Mouse (Mus musculus) liver, embryonic 14.5 days (tissue): Measurements from ENCODE around the gene Ralb. TPM values are rescaled to one million over a fixed set of nuclear protein-coding genes. Genes with fewer than 3 reads are reported as not detected.

ENCODE experiments used
- ATAC-seq: fragments of 200-750 bp; cut with Nextera tagmentation; 2 replicates; pipeline ENCODE4 v1.8.0; 2017; ENCODE audit warnings: moderate number of reproducible peaks, mild to moderate bottlenecking, moderate library complexity; ENCODE audit not compliant: insufficient read depth
- DNase-seq, 3 experiments: peaks; one replicate each; pipeline ENCODE4 v3.0.0-alpha.2; 2012 to 2013; ENCODE audit warnings: low read depth in 3 of 3, low spot score in 3 of 3
- H3K27ac ChIP-seq: fragments of 300-500 bp; sonication (generic); 2 replicates; pipeline ENCODE4 v1.5.1; 2014; ENCODE audit warnings: moderate library complexity, mild to moderate bottlenecking, control low read depth, inconsistent platforms
- H3K27me3 ChIP-seq: fragments of 300-500 bp; sonication (generic); 2 replicates; pipeline ENCODE4 v1.6.1; 2014; ENCODE audit warnings: mild to moderate bottlenecking, low read length, moderate library complexity; ENCODE audit not compliant: control insufficient read depth, insufficient read depth
- H3K36me3 ChIP-seq: fragments of 300-500 bp; sonication (generic); replicated peaks from 2 replicates; pipeline ENCODE4 v1.6.1; 2014; ENCODE audit warnings: low read depth; ENCODE audit not compliant: control insufficient read depth, insufficient read depth
- H3K4me1 ChIP-seq, 2 experiments: fragments of 200-500 bp in 1 of 2; fragments of 300-500 bp in 1 of 2; sonication (generic) in 1 of 2; replicated peaks; 2 replicates each; pipeline ENCODE4 v1.6.1; 2012 to 2014; ENCODE audit warnings: antibody characterized with exemption in 1 of 2, inconsistent platforms in 1 of 2, low read length in 1 of 2; ENCODE audit not compliant: control insufficient read depth in 2 of 2, insufficient read depth in 2 of 2
- H3K4me2 ChIP-seq: fragments of 300-500 bp; sonication (generic); 2 replicates; pipeline ENCODE4 v1.6.1; 2014; ENCODE audit warnings: low read depth, mild to moderate bottlenecking, control low read depth, moderate library complexity
- H3K4me3 ChIP-seq, 2 experiments: fragments of 200-500 bp in 1 of 2; fragments of 300-500 bp in 1 of 2; sonication (generic) in 1 of 2; 2 replicates each; pipeline ENCODE4 v1.5.1; 2012 to 2014; ENCODE audit warnings: low read depth in 2 of 2, low read length in 2 of 2, mild to moderate bottlenecking in 2 of 2, control low read depth in 1 of 2, inconsistent platforms in 1 of 2, moderate library complexity in 1 of 2; ENCODE audit not compliant: insufficient read depth in 1 of 2
- H3K9ac ChIP-seq: fragments of 300-500 bp; sonication (generic); replicated peaks from 2 replicates; pipeline ENCODE4 v1.6.1; 2014; ENCODE audit warnings: mild to moderate bottlenecking, control low read depth, moderate library complexity
- H3K9me3 ChIP-seq: fragments of 300-500 bp; sonication (generic); 2 replicates; pipeline ENCODE4 v1.6.1; 2016; ENCODE audit warnings: low read length, mixed read lengths; ENCODE audit not compliant: control insufficient read depth
- CTCF ChIP-seq: IDR thresholded peaks from 2 replicates; pipeline ENCODE4 v1.5.1; 2016; ENCODE audit warnings: antibody characterized with exemption, low read depth, control low read depth
- EP300 ChIP-seq: IDR thresholded peaks from 2 replicates; pipeline ENCODE4 v1.6.1; 2016; ENCODE audit warnings: antibody characterized with exemption, low read depth
- WGBS: fragments of 180-500 bp; shearing (Covaris S2); extraction: QIAGEN DNeasy Blood & Tissue Kit; methylation state at CpG from one replicate; pipeline ENCODE4 v1.1.7; 2014; ENCODE audit not compliant: insufficient replicate concordance; 5-methylcytosine and 5-hydroxymethylcytosine counted together
- polyA plus RNA-seq, 2 experiments: library from polyadenylated mRNA; depleted of rRNA in 1 of 2; stranded (reverse) in 1 of 2; unstranded in 1 of 2; fragments of >200 nt; fragmentation: Nextera tagmentation in 1 of 2; extraction: Ambion mirVana in 1 of 2; gene quantifications; 2 replicates each; pipeline versions ENCODE4 v1.2.1 to v1.2.3; 2012 to 2014

The Ralb gene
- polyA plus RNA-seq, 2 experiments, result 11.6 to 25.7 TPM

DNA sequence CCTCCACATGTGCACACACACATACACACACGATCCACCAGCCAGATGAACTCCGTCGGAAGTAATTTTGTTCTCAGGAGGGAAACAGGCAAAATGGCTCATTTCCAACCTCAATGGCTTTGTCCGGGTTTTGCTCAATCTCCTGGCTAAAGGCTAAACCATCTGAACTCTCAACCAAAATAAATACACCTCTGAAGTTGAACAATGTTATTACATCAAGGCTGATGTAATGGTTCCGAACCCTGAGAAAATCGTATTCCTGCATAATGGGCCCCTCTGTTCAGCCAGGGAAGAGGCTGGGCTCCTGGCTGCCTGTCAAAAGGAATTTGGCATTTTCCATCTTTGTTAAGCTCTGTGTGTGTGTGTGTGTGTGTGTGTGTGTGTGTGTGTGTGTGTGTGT is 67.2 kb downstream of the Ralb start:
- Histone ChIP-seq H3K27ac (no peak overlapping the region), H3K9ac (no peak overlapping the region), H3K9me3 (no peaks in the 10 kb centered on the region), H3K4me2 (no peak overlapping the region), H3K27me3 (no peaks in the 10 kb centered on the region), H3K36me3 (no peaks in the 10 kb centered on the region), H3K4me1 (no peaks in the 10 kb centered on the region), H3K4me3 (no peak overlapping the region)
- ATAC-seq, result no peak
- no peak for DNase-seq
- WGBS, result 61% methylated on average over 6 of the region's 6 CpGs
- TF ChIP-seq EP300 (no peak), CTCF (no peak)

DNA sequence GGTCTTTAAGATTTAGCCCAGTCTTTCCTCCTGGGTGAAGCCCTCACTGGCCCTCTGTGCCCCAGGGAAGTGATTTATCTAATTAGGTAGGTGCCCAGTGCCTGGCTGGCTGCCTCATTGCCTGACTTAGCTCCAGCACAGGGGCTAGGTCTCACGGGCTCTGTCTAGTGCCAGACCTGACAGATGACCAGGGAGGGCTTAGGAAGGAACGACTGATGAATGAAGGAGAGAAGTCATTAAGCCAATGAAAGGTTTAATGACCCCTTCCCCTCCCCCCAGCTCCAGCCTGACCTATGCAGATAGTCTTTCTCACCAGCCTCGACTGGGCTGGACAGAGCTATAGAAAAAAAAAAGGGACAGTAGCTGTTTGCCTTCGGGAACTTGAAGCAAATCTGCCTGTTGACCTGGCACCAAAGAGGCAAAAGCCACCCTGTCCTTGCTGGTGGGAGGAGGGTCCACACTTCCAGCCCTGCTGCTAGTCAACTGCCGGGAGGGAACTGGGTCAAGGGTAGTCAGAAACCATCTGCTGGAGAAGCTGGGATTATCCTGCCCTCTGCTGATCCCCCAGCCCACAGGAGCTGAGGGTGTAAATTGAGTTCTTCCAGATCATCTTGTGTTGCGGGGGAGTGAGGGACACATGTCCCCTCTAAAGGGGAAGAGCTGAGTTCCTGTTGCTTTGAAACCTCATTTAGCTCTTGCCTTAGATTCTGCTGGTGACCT is 80.3 kb downstream of the Ralb start:
- WGBS, result 12% methylated on average over 6 of the region's 6 CpGs

DNA sequence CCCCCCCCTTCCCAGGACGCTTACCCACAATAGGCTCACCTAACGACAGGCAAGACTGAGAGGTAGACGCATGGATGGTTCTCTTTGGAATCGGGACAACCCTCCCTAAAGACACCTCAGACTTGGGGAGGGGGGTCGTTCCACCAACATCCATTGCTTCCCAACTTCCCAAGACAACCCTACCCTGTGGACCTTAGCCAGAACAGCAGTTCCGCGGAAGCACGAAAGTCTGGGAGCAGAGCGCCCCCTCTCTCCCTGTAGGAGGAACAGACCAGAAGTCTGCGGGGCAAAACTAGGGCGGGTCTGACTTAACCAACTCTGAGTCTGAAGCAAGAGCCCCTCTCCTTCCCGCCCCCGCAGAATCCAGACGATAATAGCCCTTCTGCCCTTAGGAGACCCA is 81.1 kb downstream of the Ralb start:
- Histone ChIP-seq H3K9me3 (no peaks in the 10 kb centered on the region), H3K36me3 (no peaks in the 10 kb centered on the region), H3K4me2 (no peak overlapping the region), H3K9ac (no peak overlapping the region), H3K27me3 (peaks cover 55% of the 10 kb centered on the region), H3K4me1 (no peaks in the 10 kb centered on the region), H3K27ac (no peak overlapping the region), H3K4me3 (no peak overlapping the region)
- TF ChIP-seq EP300, result no peak
- peak; percentile 52 for TF ChIP-seq CTCF
- no peak for DNase-seq
- ATAC-seq, result no peak
- WGBS, result 6% methylated on average over 13 of the region's 14 CpGs

More for the DNA sequence above, 80.3 kb downstream of the Ralb start:
- Histone ChIP-seq H3K36me3 (no peaks in the 10 kb centered on the region), H3K27me3 (peaks cover 47% of the 10 kb centered on the region), H3K9me3 (no peaks in the 10 kb centered on the region), H3K4me2 (no peak overlapping the region), H3K9ac (no peak overlapping the region), H3K4me3 (no peak overlapping the region), H3K27ac (no peak overlapping the region), H3K4me1 (no peaks in the 10 kb centered on the region)
- TF ChIP-seq CTCF (no peak), EP300 (no peak)
- DNase-seq (no peak), ATAC-seq (no peak)

GRCm38 (mm10) chr1:119422460-119423015 is 82.1 kb downstream of the Ralb start:
- 1% methylated on average over 30 of the region's 32 CpGs for WGBS
- H3K4me3 ChIP-seq, result peak overlapping the region in 1 of 2 experiments; percentile 47; a peak in 2 of 4 replicates
- no peak for DNase-seq
- no peaks in the 10 kb centered on the region for H3K9me3 ChIP-seq
- peaks cover 56% of the 10 kb centered on the region for H3K27me3 ChIP-seq
- no peaks in the 10 kb centered on the region for H3K36me3 ChIP-seq
- no peaks in the 10 kb centered on the region for H3K4me1 ChIP-seq
- no peak for TF ChIP-seq CTCF
- TF ChIP-seq EP300, result no peak
- no peak overlapping the region for H3K9ac ChIP-seq
- no peak for ATAC-seq
- peak overlapping the region; percentile 64 for H3K4me2 ChIP-seq
- H3K27ac ChIP-seq, result no peak overlapping the region

DNA sequence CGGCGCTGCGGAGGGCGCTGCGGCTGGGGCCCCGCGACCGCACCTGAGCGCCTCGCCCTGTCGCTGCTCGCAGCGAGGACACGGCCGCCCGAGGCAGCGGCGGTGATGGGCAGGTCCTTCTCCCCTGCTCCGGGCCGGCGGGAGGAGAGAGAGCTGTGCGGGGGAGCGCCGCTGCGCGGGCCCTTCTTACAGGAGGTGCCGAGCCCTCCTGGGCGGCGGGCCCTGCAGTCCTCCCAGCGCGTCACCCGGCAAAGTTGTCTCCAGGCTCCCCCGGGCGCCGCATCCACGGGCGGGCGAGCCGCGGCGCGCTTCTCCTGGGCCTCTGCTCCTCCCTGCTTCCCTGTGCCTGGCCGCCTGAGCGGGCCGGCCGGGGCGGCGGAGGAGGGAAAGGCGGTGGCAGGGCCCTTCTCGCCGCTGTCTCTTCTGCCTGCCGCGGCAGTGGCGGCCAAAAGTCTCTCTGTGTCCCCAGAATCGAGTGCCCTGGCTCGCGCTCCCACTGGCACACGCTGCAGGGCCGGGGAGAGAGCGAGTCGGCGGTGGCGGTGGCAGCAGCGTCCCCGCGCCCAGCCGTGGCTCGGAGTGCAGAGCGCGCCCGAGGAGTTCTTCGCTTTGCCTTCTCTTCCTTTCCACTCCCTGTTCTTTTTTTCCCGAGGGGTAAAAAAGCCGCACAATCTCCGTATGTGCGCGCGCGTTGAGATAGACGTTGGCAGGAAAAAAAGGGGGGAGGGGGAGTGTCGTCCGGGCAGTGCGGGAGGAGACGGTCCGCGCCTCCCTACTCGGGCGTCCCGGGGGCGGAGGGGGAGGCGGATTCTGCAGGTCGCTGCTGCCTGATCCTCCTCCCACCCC is 82.8 kb downstream of the Ralb start, which contains the start of gene Inhbb:
Inhbb (minus strand) TSS at position 673 of the 846 bp plus-strand sequence.
- Histone ChIP-seq H3K4me1 (no peaks in the 10 kb centered on the region), H3K27me3 (peaks cover 56% of the 10 kb centered on the region), H3K4me3 (peak within 1 kb of the TSS; percentile 28 to 47), H3K36me3 (no peaks in the 10 kb centered on the region), H3K4me2 (peak within 1 kb of the TSS; percentile 64), H3K9me3 (no peaks in the 10 kb centered on the region), H3K27ac (no peak within 1 kb of the TSS), H3K9ac (no peak within 1 kb of the TSS)
- TF ChIP-seq CTCF (no peak), EP300 (no peak)
- WGBS, result under 1% methylated on average over 82 of the region's 92 CpGs
- ATAC-seq, result 0 out of 2 replicates have a peak, but pooled peaks have one; percentile 2
- DNase-seq, result no peak
